Mouse (Mus musculus) forebrain, embryonic 14.5 days (tissue): Measurements from ENCODE around the gene Cdc42bpg. TPM values are rescaled to one million over a fixed set of nuclear protein-coding genes. Genes with fewer than 3 reads are reported as not detected.
A peak's percentile ranks its signal among the peaks of the same experiment; 100 is the strongest.

Experiments used
- ATAC-seq: fragments of 200-750 bp; cut with Nextera tagmentation; 2 replicates; pipeline ENCODE4 v1.8.0; 2017; ENCODE audit warnings: mild to moderate bottlenecking, moderate library complexity
- DNase-seq: peaks from one replicate; pipeline ENCODE4 v3.0.0-alpha.2; 2015; ENCODE audit warnings: low spot score
- H3K27ac ChIP-seq: fragments of 300-500 bp; sonication (generic); 2 replicates; pipeline ENCODE4 v1.5.1; 2014; ENCODE audit warnings: low read depth, mild to moderate bottlenecking, control low read depth, low read length, moderate library complexity
- H3K27me3 ChIP-seq: fragments of 300-500 bp; sonication (generic); replicated peaks from 2 replicates; pipeline ENCODE4 v1.6.1; 2014; ENCODE audit warnings: low read length, control low read depth, mixed read lengths; ENCODE audit not compliant: control insufficient read depth, insufficient read depth
- H3K36me3 ChIP-seq: fragments of 300-500 bp; sonication (generic); 2 replicates; pipeline ENCODE4 v1.6.1; 2014; ENCODE audit warnings: low read length, control low read depth; ENCODE audit not compliant: control insufficient read depth, insufficient read depth
- H3K4me1 ChIP-seq: fragments of 300-500 bp; sonication (generic); 2 replicates; pipeline ENCODE4 v1.6.1; 2014; ENCODE audit warnings: antibody characterized with exemption, low read length, control low read depth; ENCODE audit not compliant: control insufficient read depth, insufficient read depth
- H3K4me2 ChIP-seq: fragments of 300-500 bp; sonication (generic); 2 replicates; pipeline ENCODE4 v1.6.1; 2014; ENCODE audit warnings: mild to moderate bottlenecking, control low read depth, low read length
- H3K4me3 ChIP-seq: fragments of 300-500 bp; sonication (generic); 2 replicates; pipeline ENCODE4 v1.5.1; 2014; ENCODE audit warnings: low read depth, low read length, control low read depth
- H3K9ac ChIP-seq: fragments of 300-500 bp; sonication (generic); 2 replicates; pipeline ENCODE4 v1.6.1; 2014; ENCODE audit warnings: mild to moderate bottlenecking, low read length, control low read depth, moderate library complexity
- H3K9me3 ChIP-seq: fragments of 300-500 bp; sonication (generic); replicated peaks from 2 replicates; pipeline ENCODE4 v1.6.1; 2016; ENCODE audit warnings: low read length, control low read depth, mixed read lengths; ENCODE audit not compliant: control insufficient read depth
- WGBS: fragments of 180-500 bp; shearing (Covaris S2); extraction: QIAGEN DNeasy Blood & Tissue Kit; methylation state at CpG from one replicate; pipeline ENCODE4 v1.1.7; 2014; 5-methylcytosine and 5-hydroxymethylcytosine counted together
- polyA plus RNA-seq: library from polyadenylated mRNA; unstranded; fragments of >200 nt; fragmentation: Nextera tagmentation; extraction: Ambion mirVana; gene quantifications from 2 replicates; pipeline ENCODE4 v1.2.1, GENCODE M21; 2014

The Cdc42bpg gene
- polyA plus RNA-seq, 1 experiment from 2014 or later: 0.61 TPM

GRCm38 (mm10) chr19:6363411-6364240 is 57.4 kb downstream of the Cdc42bpg start, which contains the start of gene Sf1:
Sf1 (plus strand) TSS chr19:6363690.
- H3K9me3 ChIP-seq: no peaks in the 10 kb centered on the region
- peak within 1 kb of the TSS; percentile 99 for H3K9ac ChIP-seq
- peaks cover 11% of the 10 kb centered on the region; the same call in 1 of the 2 replicates for H3K4me1 ChIP-seq
- DNase-seq (peak; percentile 100), ATAC-seq (peak; percentile 98)
- H3K4me2 ChIP-seq: peak within 1 kb of the TSS; percentile 97
- H3K27ac ChIP-seq: peak within 1 kb of the TSS; percentile 98
- no peaks in the 10 kb centered on the region for H3K27me3 ChIP-seq
- H3K36me3 ChIP-seq: peaks cover 39% of the 10 kb centered on the region
- WGBS: under 1% methylated on average over 85 of the region's 85 CpGs
- H3K4me3 ChIP-seq: peak within 1 kb of the TSS; percentile 99

- ATAC-seq (no peak), DNase-seq (peak; percentile 95)
- Histone ChIP-seq H3K4me1 (peaks cover 11% of the 10 kb centered on the region; the same call in 1 of the 2 replicates), H3K27me3 (no peaks in the 10 kb centered on the region), H3K9me3 (no peaks in the 10 kb centered on the region), H3K27ac (peak overlapping the region; percentile 98), H3K36me3 (peaks cover 44% of the 10 kb centered on the region), H3K9ac (peak overlapping the region; percentile 99), H3K4me2 (peak overlapping the region; percentile 97), H3K4me3 (peak overlapping the region; percentile 99)
- WGBS: under 1% methylated on average over 55 of the region's 55 CpGs
Measured at GRCm38 (mm10) chr19:6364317-6364725, 58.1 kb downstream of the Cdc42bpg start.

GRCm38 (mm10) chr19:6364842-6365241 is 58.6 kb downstream of the Cdc42bpg start:
- peak overlapping the region; percentile 99 for H3K4me3 ChIP-seq
- peaks cover 11% of the 10 kb centered on the region; the same call in 1 of the 2 replicates for H3K4me1 ChIP-seq
- H3K9me3 ChIP-seq: no peaks in the 10 kb centered on the region
- no peaks in the 10 kb centered on the region for H3K27me3 ChIP-seq
- H3K4me2 ChIP-seq: peak overlapping the region; percentile 97
- no peak for DNase-seq
- no peak for ATAC-seq
- 6% methylated on average over 2 of the region's 2 CpGs for WGBS
- peak overlapping the region; percentile 99 for H3K9ac ChIP-seq
- no peak overlapping the region for H3K27ac ChIP-seq
- peaks cover 49% of the 10 kb centered on the region for H3K36me3 ChIP-seq

- DNase-seq (no peak), ATAC-seq (no peak)
- no peak overlapping the region for H3K9ac ChIP-seq
- WGBS: 97% methylated on average over 2 of the region's 2 CpGs
- no peaks in the 10 kb centered on the region for H3K9me3 ChIP-seq
- H3K4me1 ChIP-seq: peaks cover 6% of the 10 kb centered on the region; the same call in 1 of the 2 replicates
- no peak overlapping the region for H3K4me2 ChIP-seq
- H3K27me3 ChIP-seq: no peaks in the 10 kb centered on the region
- H3K36me3 ChIP-seq: peaks cover 95% of the 10 kb centered on the region
- H3K27ac ChIP-seq: no peak overlapping the region
- H3K4me3 ChIP-seq: no peak overlapping the region
Measured at GRCm38 (mm10) chr19:6370175-6370574, 63.9 kb downstream of the Cdc42bpg start.

- Histone ChIP-seq H3K4me3 (no peak overlapping the region), H3K4me1 (no peaks in the 10 kb centered on the region), H3K27ac (no peak overlapping the region), H3K9me3 (no peaks in the 10 kb centered on the region), H3K27me3 (no peaks in the 10 kb centered on the region), H3K36me3 (peaks cover 97% of the 10 kb centered on the region), H3K4me2 (no peak overlapping the region), H3K9ac (no peak overlapping the region)
- 91% methylated on average over 3 of the region's 3 CpGs for WGBS
- DNase-seq (no peak), ATAC-seq (no peak)
Measured at GRCm38 (mm10) chr19:6372433-6372832, 66.2 kb downstream of the Cdc42bpg start.

GRCm38 (mm10) chr19:6373539-6374400 is 67.5 kb downstream of the Cdc42bpg start:
- ATAC-seq (peak; percentile 35; the same call in 1 of the 2 replicates), DNase-seq (peak; percentile 78)
- H3K4me1 ChIP-seq: no peaks in the 10 kb centered on the region
- no peak overlapping the region for H3K4me3 ChIP-seq
- H3K27ac ChIP-seq: no peak overlapping the region
- WGBS: 72% methylated on average over 12 of the region's 12 CpGs
- no peaks in the 10 kb centered on the region for H3K27me3 ChIP-seq
- no peak overlapping the region for H3K4me2 ChIP-seq
- H3K9ac ChIP-seq: no peak overlapping the region
- H3K9me3 ChIP-seq: no peaks in the 10 kb centered on the region
- H3K36me3 ChIP-seq: peaks cover 97% of the 10 kb centered on the region

- Histone ChIP-seq H3K9me3 (no peaks in the 10 kb centered on the region), H3K36me3 (peaks cover 97% of the 10 kb centered on the region), H3K9ac (no peak overlapping the region), H3K27me3 (no peaks in the 10 kb centered on the region), H3K4me2 (no peak overlapping the region), H3K4me1 (no peaks in the 10 kb centered on the region), H3K4me3 (no peak overlapping the region), H3K27ac (no peak overlapping the region)
- DNase-seq (no peak), ATAC-seq (no peak)
- 99% methylated on average over 10 of the region's 10 CpGs for WGBS
Measured at GRCm38 (mm10) chr19:6374571-6374970, 68.3 kb downstream of the Cdc42bpg start.
